Comparison of ENCODE assay signal across 17 mouse cellular contexts in genomic region chr17:50318810-50319209, GRCm38 (mm10). TPM values are rescaled to one million over a fixed set of nuclear protein-coding genes. Genes with fewer than 3 reads are reported as not detected.
"Had no signal": no experiment of that assay in that cellular context is flagged by ENCODE, and none has a peak within 500 bp of the region (broad histone marks: within the 10 kb centered on the region; RNA-seq: fewer than 3 reads in every experiment).

No protein-coding gene starts in this region.

- DNase-seq: kidney, adult 8-10 months; kidney, postnatal 36 days; layer of hippocampus, adult 9-11 months; lung, postnatal 14 days; midbrain, embryonic 14.5 days; right cerebral cortex, postnatal 4 days; spleen, adult 18-20 months; thymus, adult 2 months; thymus, postnatal 25 days had no signal

- H3K27me3 ChIP-seq: limb, embryonic 12.5 days; lung, embryonic 15.5 days; neural tube, embryonic 12.5 days had no signal

- H3K27ac ChIP-seq: kidney, postnatal 0 days; limb, embryonic 12.5 days; lung, embryonic 15.5 days; macrophage; neural tube, embryonic 12.5 days had no signal

- H3K9ac ChIP-seq: limb, embryonic 12.5 days; lung, embryonic 15.5 days; neural tube, embryonic 12.5 days had no signal

- H3K4me2 ChIP-seq: limb, embryonic 12.5 days; lung, embryonic 15.5 days; neural tube, embryonic 12.5 days had no signal

- H3K4me3 ChIP-seq: limb, embryonic 12.5 days; lung, embryonic 15.5 days; neural tube, embryonic 12.5 days had no signal

- H3K9me3 ChIP-seq: limb, embryonic 12.5 days; lung, embryonic 15.5 days; neural tube, embryonic 12.5 days had no signal

- H3K4me1 ChIP-seq: limb, embryonic 12.5 days; lung, embryonic 15.5 days; neural tube, embryonic 12.5 days had no signal

- ATAC-seq: intestine, embryonic 16.5 days had no signal

- H3K36me3 ChIP-seq: limb, embryonic 12.5 days; lung, embryonic 15.5 days; neural tube, embryonic 12.5 days had no signal

RNA-seq across cellular contexts. Expression of gene Dazl, which starts 25.4 kb away (rescaled TPM):
- total RNA-seq: monocyte, adult 5-6 weeks had no signal
- polyA plus RNA-seq: kidney, postnatal 0 days; limb, embryonic 12.5 days; liver, adult 2 months; macrophage; neural tube, embryonic 12.5 days had no signal
